ENCODE assay signal across 9 mouse cellular contexts in the genomic region with DNA sequence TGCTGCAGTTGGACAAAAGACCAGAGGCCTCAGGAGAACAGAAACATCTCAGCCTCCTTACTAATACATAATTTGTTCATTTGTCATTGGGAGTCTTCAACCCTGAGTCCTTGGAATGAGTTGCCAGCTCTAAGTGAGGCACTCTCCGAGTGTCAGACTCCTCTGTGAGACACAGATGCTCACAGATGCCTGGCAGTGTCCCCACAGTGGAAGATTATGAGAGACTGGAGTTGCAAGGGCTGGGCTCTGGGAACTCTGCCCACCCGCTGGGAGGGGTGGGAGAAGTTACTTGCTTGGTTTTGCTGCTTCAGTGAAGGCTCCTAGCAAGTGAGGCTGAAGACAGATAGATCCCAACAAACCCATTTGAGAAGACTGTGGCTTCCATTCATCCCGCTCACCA. TPM values are rescaled to one million over a fixed set of nuclear protein-coding genes. Genes with fewer than 3 reads are reported as not detected.
DNase-seq lines count a peak whose midpoint lies in the region; ATAC-seq and TF ChIP-seq lines count a peak whose summit lies in the region.
"Had no signal": no experiment of that assay in that cellular context is flagged by ENCODE, and none has a peak within 500 bp of the region (broad histone marks: within the 10 kb centered on the region; RNA-seq: fewer than 3 reads in every experiment).

No protein-coding gene starts in this region.

- no peaks in the 10 kb centered on the region for H3K36me3 ChIP-seq in heart, embryonic 11.5 days (ENCODE audit: control insufficient read depth, insufficient read depth, low read length)
- no peaks in the 10 kb centered on the region for H3K36me3 ChIP-seq in myocyte (ENCODE audit: control insufficient read depth, insufficient read depth)
- no peaks in the 10 kb centered on the region for H3K36me3 ChIP-seq in intestine, embryonic 15.5 days
- H3K36me3 ChIP-seq: liver, embryonic 13.5 days had no signal

- H3K27ac ChIP-seq in heart, embryonic 11.5 days (ENCODE audit: low read depth, low read length), result no peak overlapping the region
- H3K27ac ChIP-seq in intestine, embryonic 15.5 days, result no peak overlapping the region
- H3K27ac ChIP-seq: liver, embryonic 13.5 days had no signal

- no peak overlapping the region for H3K9ac ChIP-seq in heart, embryonic 11.5 days (ENCODE audit: low read depth, low read length)
- no peak overlapping the region for H3K9ac ChIP-seq in intestine, embryonic 15.5 days
- H3K9ac ChIP-seq: liver, embryonic 13.5 days had no signal

- H3K4me3 ChIP-seq in heart, embryonic 11.5 days (ENCODE audit: low read depth, low read length), result no peak overlapping the region
- H3K4me3 ChIP-seq in myocyte, result no peak overlapping the region
- H3K4me3 ChIP-seq in intestine, embryonic 15.5 days (replicated peaks), result no peak overlapping the region
- H3K4me3 ChIP-seq: liver, embryonic 13.5 days had no signal

- peak; percentile 66 to 69 for DNase-seq in heart, postnatal 14 days
- DNase-seq in right cerebral cortex, postnatal 14 days, result peak; percentile 44
- no peak for DNase-seq in right cerebral cortex, adult 2 months (ENCODE audit: low spot score in 2 of 2)
- DNase-seq in brain, embryonic 14.5 days (ENCODE audit: low read depth), result peak; percentile 81
- DNase-seq in kidney, postnatal 36 days, result no peak
- DNase-seq: liver, embryonic 13.5 days had no signal

- H3K4me2 ChIP-seq in heart, embryonic 11.5 days, result no peak overlapping the region
- H3K4me2 ChIP-seq in myocyte (ENCODE audit: low read depth), result peak overlapping the region; percentile 10
- H3K4me2 ChIP-seq in intestine, embryonic 15.5 days (replicated peaks), result no peak overlapping the region
- H3K4me2 ChIP-seq: liver, embryonic 13.5 days had no signal

- ATAC-seq in heart, embryonic 11.5 days (replicated peaks; ENCODE audit: insufficient number of reproducible peaks, low FRiP score, low TSS enrichment), result no peak
- ATAC-seq in intestine, embryonic 15.5 days, result no peak

- intact Hi-C loops in heart, postnatal 14 days (cut with DNase I), result no loop called here

- H3K27me3 ChIP-seq in heart, embryonic 11.5 days (ENCODE audit: control insufficient read depth, insufficient read depth, low read length), result peaks cover 41% of the 10 kb centered on the region
- no peaks in the 10 kb centered on the region for H3K27me3 ChIP-seq in myocyte (ENCODE audit: control insufficient read depth, insufficient read depth, insufficient read length)
- peaks cover 38% of the 10 kb centered on the region for H3K27me3 ChIP-seq in intestine, embryonic 15.5 days (replicated peaks)

- no peak overlapping the region for H3ac ChIP-seq in myocyte (ENCODE audit: control insufficient read depth, insufficient read length)

- H3K9me3 ChIP-seq in heart, embryonic 11.5 days (replicated peaks; ENCODE audit: control insufficient read depth, low read length), result no peaks in the 10 kb centered on the region
- no peaks in the 10 kb centered on the region for H3K9me3 ChIP-seq in intestine, embryonic 15.5 days
- H3K9me3 ChIP-seq: liver, embryonic 13.5 days had no signal

- no peak for TF ChIP-seq POLR2A in brain, embryonic 14.5 days (IDR thresholded peaks at IDR 0.05; ENCODE audit: borderline replicate concordance, extremely low read depth, insufficient read depth, insufficient read length, poor library complexity, severe bottlenecking)
- no peak for TF ChIP-seq POLR2A in myocyte (IDR thresholded peaks at IDR 0.05; ENCODE audit: insufficient read length, low read depth)

- H3K79me2 ChIP-seq in myocyte (ENCODE audit: control insufficient read depth, insufficient read depth), result no peaks in the 10 kb centered on the region

- no peak for TF ChIP-seq CTCF in brain, embryonic 14.5 days (IDR thresholded peaks at IDR 0.05; ENCODE audit: borderline replicate concordance, extremely low read depth, insufficient read depth, insufficient read length)

- H3K4me1 ChIP-seq in heart, embryonic 11.5 days (ENCODE audit: control insufficient read depth, insufficient read depth, low read length), result peaks cover 17% of the 10 kb centered on the region
- peaks cover 28% of the 10 kb centered on the region for H3K4me1 ChIP-seq in intestine, embryonic 15.5 days (replicated peaks)

- 57% methylated on average over 3 of the region's 3 CpGs for WGBS in heart, embryonic 11.5 days (ENCODE audit: insufficient replicate concordance)
- 69% methylated on average over 3 of the region's 3 CpGs for WGBS in intestine, embryonic 15.5 days

TF ChIP-seq in myocyte, 11 proteins besides CTCF, POLR2A, EP300 and RAD21:
- TF ChIP-seq USF1 (IDR thresholded peaks at IDR 0.05; ENCODE audit: low read depth) (no peak), POLR2AphosphoS2 (IDR thresholded peaks at IDR 0.05; ENCODE audit: insufficient read length, low read depth) (no peak), MYOG (IDR thresholded peaks at IDR 0.05; ENCODE audit: control insufficient read depth in 1 of 3, insufficient read depth in 1 of 3, insufficient read length in 2 of 3, low read depth in 2 of 3) (no peak), E2F4 (IDR thresholded peaks at IDR 0.05; ENCODE audit: insufficient read depth) (no peak), SRF (IDR thresholded peaks at IDR 0.05; ENCODE audit: control insufficient read depth, insufficient read length, low read depth) (no peak), TCF3 (IDR thresholded peaks at IDR 0.05; ENCODE audit: insufficient read length, low read depth) (no peak), MAX (IDR thresholded peaks at IDR 0.05; ENCODE audit: low read depth) (no peak), REST (IDR thresholded peaks at IDR 0.05; ENCODE audit: insufficient read depth, insufficient read length) (no peak)

RNA-seq across cellular contexts. Expression of a gene that starts 2.4 kb away (rescaled TPM):
- total RNA-seq in heart, postnatal 14 days (2021), result 10 to 100 TPM; 23.6 to 29.0 TPM
- 0.45 and 0.56 TPM in 2 replicates for polyA plus RNA-seq in heart, embryonic 11.5 days (2014; fragmentation: Nextera tagmentation; extraction: Ambion mirVana)
- polyA plus RNA-seq in brain, embryonic 14.5 days (2012; rRNA removed), result 5.7 and 8.1 TPM in 2 replicates
- polyA plus RNA-seq in myocyte (2012; fragmentation: generic; extraction: Trizol), result 12.4 TPM
- 0.23 and 0.49 TPM in 2 replicates for polyA plus RNA-seq in intestine, embryonic 15.5 days (2015; fragmentation: Nextera tagmentation; extraction: Ambion mirVana)

RNA-seq across cellular contexts. Expression of a gene that starts 19.9 kb away (rescaled TPM):
- 1 to 10 TPM; 3.6 to 5.4 TPM for total RNA-seq in heart, postnatal 14 days (2021)
- 2.6 and 3.6 TPM in 2 replicates for polyA plus RNA-seq in heart, embryonic 11.5 days (2014; fragmentation: Nextera tagmentation; extraction: Ambion mirVana)
- 22.3 and 23.7 TPM in 2 replicates for polyA plus RNA-seq in brain, embryonic 14.5 days (2012; rRNA removed)
- 6.0 TPM for polyA plus RNA-seq in myocyte (2012; fragmentation: generic; extraction: Trizol)
- 4.7 and 5.5 TPM in 2 replicates for polyA plus RNA-seq in intestine, embryonic 15.5 days (2015; fragmentation: Nextera tagmentation; extraction: Ambion mirVana)

Comparison
In these comparisons a context has a peak if more than half of its experiments do, and no peak if none do; other contexts are left out.
1. DNase-seq: peak in heart, postnatal 14 days (2 of 2), right cerebral cortex, postnatal 14 days (single experiment) and brain, embryonic 14.5 days (single experiment); none in right cerebral cortex, adult 2 months (0 of 2) and kidney, postnatal 36 days (0 of 2).